Mouse (Mus musculus): ENCODE results near the gene Lmln.

Gene Lmln

GRCm38 (mm10) chr16:33023750-33024149 is 38.6 kb upstream of the Lmln start:
- Histone ChIP-seq H3K4me3 (replicated peaks; ENCODE audit: low read length) (no peak overlapping the region), H3K4me1 (replicated peaks; ENCODE audit: low read depth, low read length) (peaks cover 29% of the 10 kb centered on the region), H3K9me3 (ENCODE audit: low read length) (no peaks in the 10 kb centered on the region), H3K27me3 (ENCODE audit: insufficient read depth, low read length) (no peaks in the 10 kb centered on the region), H3K36me3 (ENCODE audit: insufficient read depth, low read length) (peaks cover 17% of the 10 kb centered on the region)
- TF ChIP-seq POU5F1 (IDR thresholded peaks at IDR 0.05; ENCODE audit: borderline replicate concordance, low read length): no peak
- TF ChIP-seq CTCF (conservative IDR thresholded peaks at IDR 0.05; ENCODE audit: low read length): peak; percentile 91

DNA sequence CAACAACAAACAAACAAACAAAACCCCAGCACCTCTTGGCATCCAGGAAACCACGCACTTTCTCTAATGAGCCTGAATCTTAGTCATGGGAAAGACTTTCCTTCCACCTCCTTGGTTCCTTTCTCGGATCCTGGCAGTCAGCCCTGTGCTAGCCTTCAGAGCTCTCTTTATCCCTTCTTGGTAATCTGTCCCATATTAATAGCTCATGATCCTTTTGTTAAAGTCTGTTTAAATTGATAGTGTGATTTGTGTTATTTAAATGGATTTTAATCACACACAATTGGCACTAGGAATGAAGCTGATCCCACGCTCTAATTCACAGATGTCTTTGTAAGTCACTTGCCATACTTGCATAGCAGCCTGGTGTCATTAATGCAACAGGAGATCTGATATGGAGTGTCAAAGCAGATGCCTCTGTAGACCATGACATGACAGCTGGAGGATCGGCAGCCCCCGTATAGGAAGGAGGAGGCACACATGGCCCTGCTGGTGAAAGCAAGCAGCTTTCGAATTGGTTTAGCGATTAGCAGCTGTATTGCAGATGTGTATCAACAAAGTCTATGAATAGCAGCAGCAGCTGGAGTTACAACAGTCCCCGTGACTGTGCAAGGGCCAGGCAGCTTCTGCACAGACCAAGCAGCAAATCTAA is 37.7 kb upstream of the Lmln start:
- Histone ChIP-seq H3K4me1 (replicated peaks; ENCODE audit: low read depth, low read length) (peaks cover 22% of the 10 kb centered on the region), H3K36me3 (ENCODE audit: insufficient read depth, low read length) (peaks cover 25% of the 10 kb centered on the region), H3K4me3 (replicated peaks; ENCODE audit: low read length) (no peak overlapping the region), H3K27me3 (ENCODE audit: insufficient read depth, low read length) (no peaks in the 10 kb centered on the region), H3K9me3 (ENCODE audit: low read length) (no peaks in the 10 kb centered on the region)
- no peak for TF ChIP-seq NANOG (IDR thresholded peaks at IDR 0.05; ENCODE audit: borderline replicate concordance, low read length)
- TF ChIP-seq POU5F1 (IDR thresholded peaks at IDR 0.05; ENCODE audit: borderline replicate concordance, low read length): no peak
- TF ChIP-seq CTCF (conservative IDR thresholded peaks at IDR 0.05; ENCODE audit: low read length): no peak

DNA sequence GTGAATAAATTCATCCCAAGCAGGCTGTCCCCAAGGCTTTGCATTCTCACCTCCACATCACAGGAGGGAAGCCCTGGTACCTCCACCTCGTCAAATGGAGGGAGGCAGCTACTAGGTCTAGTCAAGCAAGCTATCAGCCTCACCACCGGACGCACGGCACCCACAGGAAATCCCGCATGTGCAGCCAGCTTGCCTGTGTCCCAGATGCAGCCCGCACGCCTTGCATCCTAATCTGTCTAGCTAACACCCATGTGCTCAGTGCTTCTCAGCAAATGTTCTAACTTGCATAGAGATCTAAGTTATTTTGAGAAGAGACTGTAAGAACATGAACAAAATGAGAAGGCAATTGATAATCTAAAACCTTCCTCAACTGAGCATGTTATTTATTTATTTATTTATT is 36.0 kb upstream of the Lmln start:
- Histone ChIP-seq H3K36me3 (ENCODE audit: insufficient read depth, low read length) (peaks cover 29% of the 10 kb centered on the region), H3K4me3 (replicated peaks; ENCODE audit: low read length) (no peak overlapping the region), H3K9me3 (ENCODE audit: low read length) (no peaks in the 10 kb centered on the region), H3K4me1 (replicated peaks; ENCODE audit: low read depth, low read length) (peaks cover 12% of the 10 kb centered on the region), H3K27me3 (ENCODE audit: insufficient read depth, low read length) (no peaks in the 10 kb centered on the region)
- TF ChIP-seq NANOG (IDR thresholded peaks at IDR 0.05; ENCODE audit: borderline replicate concordance, low read length) (no peak), POU5F1 (IDR thresholded peaks at IDR 0.05; ENCODE audit: borderline replicate concordance, low read length) (no peak), CTCF (conservative IDR thresholded peaks at IDR 0.05; ENCODE audit: low read length) (no peak)

DNA sequence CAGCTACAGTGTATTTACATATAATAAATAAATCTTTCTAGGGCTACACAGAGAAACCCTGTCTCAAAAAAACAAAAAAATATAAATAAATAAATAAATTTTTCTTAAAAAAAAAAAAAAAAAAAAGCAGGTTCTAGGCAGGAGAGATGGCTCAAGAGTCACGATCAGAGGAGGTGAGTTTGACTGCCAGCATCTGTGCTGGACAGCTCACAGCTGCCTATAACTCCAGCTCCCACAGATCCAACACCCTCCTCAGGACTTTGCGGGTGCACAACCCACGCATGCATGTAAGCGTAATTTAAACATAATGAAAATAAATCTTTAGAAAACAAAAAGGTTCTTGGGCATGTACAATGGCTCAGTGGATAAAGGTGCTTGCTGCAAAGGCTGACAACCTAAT is 26.3 kb upstream of the Lmln start:
- H3K4me3 ChIP-seq (replicated peaks; ENCODE audit: low read length): no peak overlapping the region
- TF ChIP-seq CTCF (conservative IDR thresholded peaks at IDR 0.05; ENCODE audit: low read length): no peak
- no peak for TF ChIP-seq POU5F1 (IDR thresholded peaks at IDR 0.05; ENCODE audit: borderline replicate concordance, low read length)
- TF ChIP-seq NANOG (IDR thresholded peaks at IDR 0.05; ENCODE audit: borderline replicate concordance, low read length): no peak
- H3K27me3 ChIP-seq (ENCODE audit: insufficient read depth, low read length): no peaks in the 10 kb centered on the region
- H3K9me3 ChIP-seq (ENCODE audit: low read length): no peaks in the 10 kb centered on the region
- peaks cover 26% of the 10 kb centered on the region for H3K36me3 ChIP-seq (ENCODE audit: insufficient read depth, low read length)
- H3K4me1 ChIP-seq (replicated peaks; ENCODE audit: low read depth, low read length): peaks cover 25% of the 10 kb centered on the region

DNA sequence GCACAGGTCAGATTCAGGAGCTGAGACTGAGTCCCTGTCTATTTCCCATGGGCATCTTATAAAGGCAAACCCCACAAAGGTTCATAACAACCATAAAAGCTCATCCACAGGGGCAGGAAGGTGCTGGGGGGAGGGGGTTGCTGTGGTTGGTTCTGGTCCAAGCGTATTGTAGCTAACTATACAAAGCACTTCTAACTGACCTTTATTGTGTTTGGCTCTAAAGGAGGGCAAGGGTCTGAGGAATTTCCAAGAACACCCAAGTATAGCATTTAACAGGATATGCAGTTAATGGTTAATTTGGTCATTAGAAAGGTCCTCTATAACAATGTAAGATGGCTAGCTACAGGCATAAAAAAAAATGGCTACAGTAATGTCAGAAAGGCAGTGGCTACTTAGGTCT is 19.6 kb upstream of the Lmln start:
- peaks cover 12% of the 10 kb centered on the region for H3K4me1 ChIP-seq (replicated peaks; ENCODE audit: low read depth, low read length)
- TF ChIP-seq POU5F1 (IDR thresholded peaks at IDR 0.05; ENCODE audit: borderline replicate concordance, low read length) (no peak), NANOG (IDR thresholded peaks at IDR 0.05; ENCODE audit: borderline replicate concordance, low read length) (no peak), CTCF (conservative IDR thresholded peaks at IDR 0.05; ENCODE audit: low read length) (no peak)
- peak overlapping the region; percentile 50 for H3K4me3 ChIP-seq (replicated peaks; ENCODE audit: low read length)
- no peaks in the 10 kb centered on the region for H3K27me3 ChIP-seq (ENCODE audit: insufficient read depth, low read length)
- H3K36me3 ChIP-seq (ENCODE audit: insufficient read depth, low read length): peaks cover 27% of the 10 kb centered on the region
- H3K9me3 ChIP-seq (ENCODE audit: low read length): no peaks in the 10 kb centered on the region

- no peaks in the 10 kb centered on the region for H3K27me3 ChIP-seq (ENCODE audit: insufficient read depth, low read length)
- H3K4me3 ChIP-seq (replicated peaks; ENCODE audit: low read length): peak overlapping the region; percentile 50
- TF ChIP-seq CTCF (conservative IDR thresholded peaks at IDR 0.05; ENCODE audit: low read length): no peak
- TF ChIP-seq NANOG (IDR thresholded peaks at IDR 0.05; ENCODE audit: borderline replicate concordance, low read length): no peak
- H3K4me1 ChIP-seq (replicated peaks; ENCODE audit: low read depth, low read length): peaks cover 17% of the 10 kb centered on the region
- H3K36me3 ChIP-seq (ENCODE audit: insufficient read depth, low read length): peaks cover 26% of the 10 kb centered on the region
- H3K9me3 ChIP-seq (ENCODE audit: low read length): no peaks in the 10 kb centered on the region
These were observed 19.1 kb upstream of the Lmln start for GRCm38 (mm10) chr16:33043268-33043667.

GRCm38 (mm10) chr16:33048004-33048403 is 14.3 kb upstream of the Lmln start:
- no peak for TF ChIP-seq NANOG (IDR thresholded peaks at IDR 0.05; ENCODE audit: borderline replicate concordance, low read length)
- TF ChIP-seq CTCF (conservative IDR thresholded peaks at IDR 0.05; ENCODE audit: low read length): no peak
- TF ChIP-seq POU5F1 (IDR thresholded peaks at IDR 0.05; ENCODE audit: borderline replicate concordance, low read length): no peak
- Histone ChIP-seq H3K4me1 (replicated peaks; ENCODE audit: low read depth, low read length) (peaks cover 24% of the 10 kb centered on the region), H3K27me3 (ENCODE audit: insufficient read depth, low read length) (no peaks in the 10 kb centered on the region), H3K36me3 (ENCODE audit: insufficient read depth, low read length) (peaks cover 7% of the 10 kb centered on the region; the same call in 1 of the 2 replicates), H3K4me3 (replicated peaks; ENCODE audit: low read length) (no peak overlapping the region), H3K9me3 (ENCODE audit: low read length) (no peaks in the 10 kb centered on the region)

DNA sequence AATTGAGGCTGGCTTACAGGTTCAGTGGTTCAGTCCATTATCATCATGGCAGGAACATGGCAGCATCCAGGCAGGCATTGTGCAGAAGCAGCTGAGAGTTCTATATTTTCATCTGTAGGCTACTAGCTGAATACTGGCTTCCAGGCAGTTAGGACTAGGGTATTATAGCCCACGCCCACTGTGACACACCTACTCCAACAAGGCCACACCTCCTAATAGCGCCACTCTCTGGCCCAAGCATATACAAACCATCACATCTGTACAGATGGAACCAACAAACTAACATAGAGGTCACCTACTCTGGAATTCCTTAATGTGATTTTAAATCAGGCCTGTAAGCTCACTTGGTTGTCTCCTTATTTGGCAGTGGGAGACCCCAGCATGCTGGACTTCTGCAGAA is 13.6 kb upstream of the Lmln start:
- Histone ChIP-seq H3K9me3 (ENCODE audit: low read length) (no peaks in the 10 kb centered on the region), H3K27me3 (ENCODE audit: insufficient read depth, low read length) (no peaks in the 10 kb centered on the region), H3K4me1 (replicated peaks; ENCODE audit: low read depth, low read length) (peaks cover 23% of the 10 kb centered on the region), H3K36me3 (ENCODE audit: insufficient read depth, low read length) (peaks cover 7% of the 10 kb centered on the region; the same call in 1 of the 2 replicates), H3K4me3 (replicated peaks; ENCODE audit: low read length) (no peak overlapping the region)
- TF ChIP-seq CTCF (conservative IDR thresholded peaks at IDR 0.05; ENCODE audit: low read length) (no peak), NANOG (IDR thresholded peaks at IDR 0.05; ENCODE audit: borderline replicate concordance, low read length) (no peak), POU5F1 (IDR thresholded peaks at IDR 0.05; ENCODE audit: borderline replicate concordance, low read length) (no peak)

DNA sequence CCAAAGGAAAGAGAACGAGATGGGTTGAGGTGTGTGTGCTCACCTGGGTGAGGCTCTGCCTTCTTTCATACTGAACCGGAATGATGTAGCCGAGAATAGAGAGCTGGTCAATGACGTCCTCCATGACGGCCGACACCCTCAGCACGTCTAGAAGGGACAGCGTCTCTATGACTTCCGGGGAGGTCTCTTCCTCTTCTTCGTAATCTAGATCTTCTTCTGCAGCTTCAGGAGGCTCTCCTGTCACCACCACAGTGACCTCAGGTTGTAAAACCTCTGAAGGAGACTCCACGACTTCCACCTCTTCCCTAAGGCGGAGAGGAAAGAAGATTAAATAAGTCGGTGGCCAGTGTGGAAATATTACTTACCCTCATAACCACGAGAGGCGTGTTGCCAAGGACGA is 12.5 kb upstream of the Lmln start:
- Histone ChIP-seq H3K9me3 (ENCODE audit: low read length) (no peaks in the 10 kb centered on the region), H3K27me3 (ENCODE audit: insufficient read depth, low read length) (no peaks in the 10 kb centered on the region), H3K36me3 (ENCODE audit: insufficient read depth, low read length) (peaks cover 7% of the 10 kb centered on the region; the same call in 1 of the 2 replicates), H3K4me1 (replicated peaks; ENCODE audit: low read depth, low read length) (peaks cover 23% of the 10 kb centered on the region), H3K4me3 (replicated peaks; ENCODE audit: low read length) (peak overlapping the region; percentile 48)
- no peak for TF ChIP-seq NANOG (IDR thresholded peaks at IDR 0.05; ENCODE audit: borderline replicate concordance, low read length)
- TF ChIP-seq CTCF (conservative IDR thresholded peaks at IDR 0.05; ENCODE audit: low read length): no peak
- TF ChIP-seq POU5F1 (IDR thresholded peaks at IDR 0.05; ENCODE audit: borderline replicate concordance, low read length): no peak
